ENCODE assay signal across 16 mouse cellular contexts in the genomic region with DNA sequence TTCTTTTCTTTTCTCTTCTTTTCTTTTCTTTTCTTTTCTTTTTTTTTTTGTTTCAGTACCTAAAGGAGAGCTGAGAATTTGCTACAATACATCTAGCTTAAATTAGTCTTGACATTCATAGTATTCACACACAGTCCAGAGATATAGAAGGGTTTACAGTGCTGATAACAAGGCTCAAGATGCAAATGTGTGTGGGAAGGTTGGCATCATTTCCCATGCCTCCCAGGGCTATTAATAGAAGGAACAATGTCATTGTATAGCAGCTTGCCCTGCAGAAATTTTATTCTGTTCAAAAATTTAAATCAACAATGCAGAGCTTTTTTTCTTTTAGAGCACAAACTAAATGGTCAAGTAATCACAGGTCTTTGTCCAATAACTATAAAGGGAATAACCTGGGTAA.
DNase-seq lines count a peak whose midpoint lies in the region; ATAC-seq lines count a peak whose summit lies in the region.
"Had no signal": no experiment of that assay in that cellular context is flagged by ENCODE, and none has a peak within 500 bp of the region (broad histone marks: within the 10 kb centered on the region; RNA-seq: fewer than 3 reads in every experiment).

No protein-coding gene starts in this region.

- DNase-seq in heart, adult 18-20 months, result no peak
- peak; percentile 16 for DNase-seq in left cerebral cortex, adult 11 months (ENCODE audit: low spot score)
- DNase-seq in left cerebral cortex, postnatal 4 days, result no peak
- peak; percentile 31 for DNase-seq in telencephalon, adult 2 months (ENCODE audit: low read depth, low spot score)
- no peak for DNase-seq in right cerebral cortex, adult 18-20 months
- DNase-seq: adrenal gland, adult 2 months; adrenal gland, postnatal 10 days; adrenal gland, postnatal 25 days; cerebellum, adult 11-12 months; cerebellum, adult 9-10 months; cerebellum, postnatal 10 days had no signal

- intact Hi-C loops in left cerebral cortex, postnatal 4 days (cut with DNase I), result no loop called here

- 0 out of 2 replicates have a peak overlapping the region, but pooled peaks have one; percentile 29 for H3K27ac ChIP-seq in heart, embryonic 13.5 days (replicated peaks)
- H3K27ac ChIP-seq: embryonic facial prominence, embryonic 10.5 days; embryonic facial prominence, embryonic 12.5 days; forebrain, embryonic 13.5 days; forebrain, embryonic 15.5 days had no signal

- no peak overlapping the region for H3K4me2 ChIP-seq in heart, embryonic 13.5 days
- H3K4me2 ChIP-seq: embryonic facial prominence, embryonic 12.5 days; forebrain, embryonic 13.5 days; forebrain, embryonic 15.5 days had no signal

- no peaks in the 10 kb centered on the region for H3K36me3 ChIP-seq in heart, embryonic 13.5 days
- H3K36me3 ChIP-seq: embryonic facial prominence, embryonic 10.5 days; embryonic facial prominence, embryonic 12.5 days; forebrain, embryonic 15.5 days had no signal

- no peaks in the 10 kb centered on the region for H3K27me3 ChIP-seq in heart, embryonic 13.5 days (replicated peaks)
- H3K27me3 ChIP-seq: embryonic facial prominence, embryonic 12.5 days; forebrain, embryonic 13.5 days; forebrain, embryonic 15.5 days had no signal

- H3K4me1 ChIP-seq in heart, embryonic 13.5 days, result peaks cover 11% of the 10 kb centered on the region
- H3K4me1 ChIP-seq: embryonic facial prominence, embryonic 10.5 days; embryonic facial prominence, embryonic 12.5 days; forebrain, embryonic 13.5 days; forebrain, embryonic 15.5 days had no signal

- H3K9me3 ChIP-seq in heart, embryonic 13.5 days, result no peaks in the 10 kb centered on the region
- H3K9me3 ChIP-seq: embryonic facial prominence, embryonic 10.5 days; embryonic facial prominence, embryonic 12.5 days; forebrain, embryonic 13.5 days; forebrain, embryonic 15.5 days had no signal

- H3K9ac ChIP-seq in heart, embryonic 13.5 days, result no peak overlapping the region
- H3K9ac ChIP-seq: embryonic facial prominence, embryonic 12.5 days; forebrain, embryonic 13.5 days; forebrain, embryonic 15.5 days had no signal

- ATAC-seq in heart, embryonic 13.5 days (ENCODE audit: extremely low read depth, insufficient number of reproducible peaks, low FRiP score, low TSS enrichment), result no peak
- ATAC-seq: forebrain, embryonic 13.5 days; forebrain, embryonic 15.5 days had no signal

- no peak overlapping the region for H3K4me3 ChIP-seq in heart, embryonic 13.5 days
- H3K4me3 ChIP-seq: embryonic facial prominence, embryonic 10.5 days; embryonic facial prominence, embryonic 12.5 days; forebrain, embryonic 13.5 days; forebrain, embryonic 15.5 days had no signal

Comparison
In these comparisons a context has a peak if more than half of its experiments do, and no peak if none do; other contexts are left out.
1. DNase-seq: peak in left cerebral cortex, adult 11 months (single experiment) and telencephalon, adult 2 months (single experiment); none in heart, adult 18-20 months (0 of 2), left cerebral cortex, postnatal 4 days (single experiment) and right cerebral cortex, adult 18-20 months (single experiment).